Mouse (Mus musculus) lung, adult 2 months (tissue): ENCODE measurements around the gene Als2cr12. TPM values are rescaled to one million over a fixed set of nuclear protein-coding genes. Genes with fewer than 3 reads are reported as not detected.
A peak's percentile ranks its signal among the peaks of the same experiment; 100 is the strongest.
"Not testable (repeated sequence)": the region's sequence is repeated elsewhere in the genome, so short reads cannot be mapped to it uniquely, and the experiment has no call there.

ENCODE experiments used
- DNase-seq: peaks from one replicate; pipeline ENCODE4 v3.0.0; 2022
- H3K4me1 ChIP-seq: fragments of 200-500 bp; 2 replicates; pipeline ENCODE4 v1.6.1; 2011; ENCODE audit warnings: low read length; ENCODE audit not compliant: control insufficient read depth, insufficient read depth
- H3K4me3 ChIP-seq: fragments of 200-500 bp; replicated peaks from 2 replicates; pipeline ENCODE3; 2011; ENCODE audit warnings: low read depth, mild to moderate bottlenecking, control low read depth, low read length; ENCODE audit errors: extremely low read depth
- CTCF ChIP-seq: fragments of 200-500 bp; IDR thresholded peaks from 2 replicates; pipeline ENCODE4 v1.5.1; 2011; ENCODE audit warnings: mild to moderate bottlenecking, low read length, control low read depth; ENCODE audit not compliant: insufficient read depth
- POLR2A ChIP-seq: fragments of 200-500 bp; IDR thresholded peaks from 2 replicates; pipeline ENCODE4 v1.6.1; 2011; ENCODE audit warnings: low read depth, mild to moderate bottlenecking, control low read depth, low read length, borderline replicate concordance; ENCODE audit errors: extremely low read depth
- WGBS: fragments of 180-500 bp; shearing (Covaris S2); methylation state at CpG from one replicate; pipeline ENCODE4 v1.1.7; 2018; 5-methylcytosine and 5-hydroxymethylcytosine counted together
- polyA plus RNA-seq: library from polyadenylated mRNA; depleted of rRNA; stranded (reverse); fragments of >200 nt; gene quantifications from 2 replicates; pipeline ENCODE4 v1.2.3, GENCODE M21; 2012

The Als2cr12 gene
- polyA plus RNA-seq, 1 experiment: 0.14 TPM

GRCm38 (mm10) chr1:58652480-58653403 lies 43.0 kb downstream of the Als2cr12 start:
- Histone ChIP-seq H3K4me1 (peaks cover 5% of the 10 kb centered on the region), H3K4me3 (peak overlapping the region; percentile 86)
- WGBS: under 1% methylated on average over 37 of the region's 37 CpGs
- TF ChIP-seq CTCF: no peak
- TF ChIP-seq POLR2A: peak; percentile 59; the same call in 1 of the 2 replicates
- DNase-seq: peak; percentile 84

GRCm38 (mm10) chr1:58651571-58652456 lies 44.0 kb downstream of the Als2cr12 start:
- 74% methylated on average over 17 of the region's 17 CpGs for WGBS
- H3K4me1 ChIP-seq: not testable (repeated sequence)
- peak overlapping the region; percentile 86 for H3K4me3 ChIP-seq
- DNase-seq: peak; percentile 9

DNA sequence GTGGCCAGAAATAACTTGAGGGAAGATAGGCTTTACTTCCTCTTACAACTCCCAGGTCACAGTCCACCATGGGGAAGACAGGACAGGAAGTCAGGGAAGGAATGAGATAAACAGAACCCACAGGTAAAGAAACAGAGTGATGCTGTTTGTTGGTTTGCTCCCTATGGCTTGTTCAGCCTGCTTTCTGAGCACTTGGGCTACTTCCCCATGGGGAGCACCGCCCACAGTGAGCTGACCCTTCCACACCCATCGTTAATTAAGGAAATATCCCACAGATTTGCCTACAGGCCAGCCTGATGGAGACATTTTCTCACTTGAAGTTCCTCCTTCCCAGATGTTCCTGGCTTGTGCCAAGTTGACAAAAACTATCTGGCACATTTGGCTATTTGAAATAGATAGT lies 66.9 kb downstream of the Als2cr12 start:
- WGBS: 75% methylated on average over 1 of the region's 2 CpGs
- DNase-seq, H3K4me1 ChIP-seq, H3K4me3 ChIP-seq: not testable (repeated sequence)

DNA sequence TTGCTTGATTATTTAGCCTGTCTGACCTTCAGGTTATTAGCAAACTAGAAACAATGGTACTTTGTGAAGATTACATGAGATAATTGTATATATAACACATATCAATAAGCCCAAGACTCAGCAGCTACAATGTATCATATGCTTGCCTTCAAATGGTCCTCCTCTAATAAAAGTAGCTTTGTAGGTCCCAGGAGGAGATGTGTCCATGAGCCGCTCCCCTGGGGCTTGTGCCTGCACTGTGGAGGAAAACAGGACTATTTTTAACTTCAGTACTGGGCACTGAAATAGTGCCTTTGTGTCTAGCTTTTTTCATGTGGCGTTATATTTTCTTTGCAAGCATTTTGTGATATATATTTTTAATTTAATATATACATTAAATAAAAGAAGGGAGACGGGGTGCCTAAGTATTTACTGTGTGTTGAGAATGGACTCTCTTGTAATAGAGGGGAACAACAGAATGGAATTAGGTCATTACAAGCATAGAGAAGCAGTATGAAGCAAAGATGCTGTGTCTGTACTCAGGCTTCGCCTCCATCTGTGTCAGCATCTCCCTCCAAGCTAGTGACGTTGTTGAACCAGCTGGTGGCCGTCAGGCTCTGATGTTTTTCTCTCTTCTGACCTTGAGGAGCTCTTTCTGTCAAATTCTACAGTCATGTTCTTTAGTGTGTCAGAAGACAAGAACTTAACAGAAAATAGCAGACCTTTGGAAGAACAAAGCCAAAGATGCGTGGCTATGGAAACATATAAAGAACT lies 73.6 kb downstream of the Als2cr12 start:
- WGBS: 55% methylated on average over 7 of the region's 7 CpGs
- TF ChIP-seq POLR2A (no peak), CTCF (no peak)
- Histone ChIP-seq H3K4me3 (no peak overlapping the region), H3K4me1 (no peaks in the 10 kb centered on the region)
- no peak for DNase-seq

- DNase-seq: no peak
- H3K4me3 ChIP-seq: no peak overlapping the region
- TF ChIP-seq CTCF (no peak), POLR2A (no peak)
- WGBS: 78% methylated on average over 3 of the region's 3 CpGs
- no peaks in the 10 kb centered on the region; the same call in 1 of the 2 replicates for H3K4me1 ChIP-seq
Observed at GRCm38 (mm10) chr1:58621251-58621650, 74.5 kb downstream of the Als2cr12 start.

DNA sequence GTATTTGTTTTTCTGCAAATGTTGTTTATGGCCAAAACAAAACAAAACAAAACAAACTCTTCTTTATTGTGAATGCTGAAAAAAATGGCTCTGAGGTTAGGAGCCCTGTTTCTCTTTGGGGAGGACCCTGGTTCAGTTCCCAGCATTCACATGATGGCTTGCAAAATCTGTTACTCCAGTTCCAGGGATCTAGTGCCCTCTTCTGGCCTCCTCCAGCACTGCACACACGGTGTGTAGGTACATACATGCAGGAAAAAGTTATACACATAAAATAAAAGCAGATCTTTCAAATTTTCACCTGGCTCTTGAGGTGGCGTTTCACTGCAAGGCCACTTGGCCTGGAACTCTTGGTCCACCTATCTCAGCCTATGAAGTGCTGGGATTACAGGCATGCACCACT lies 77.0 kb downstream of the Als2cr12 start:
- TF ChIP-seq CTCF: no peak
- no peak for TF ChIP-seq POLR2A
- H3K4me3 ChIP-seq: no peak overlapping the region
- no peak for DNase-seq
- WGBS: 86% methylated on average over 2 of the region's 2 CpGs
- peaks cover 2% of the 10 kb centered on the region for H3K4me1 ChIP-seq

GRCm38 (mm10) chr1:58617978-58618668 lies 77.7 kb downstream of the Als2cr12 start:
- DNase-seq: no peak
- Histone ChIP-seq H3K4me3 (no peak overlapping the region), H3K4me1 (peaks cover 2% of the 10 kb centered on the region)
- 68% methylated on average over 6 of the region's 6 CpGs for WGBS
- TF ChIP-seq POLR2A: no peak
- TF ChIP-seq CTCF: no peak

GRCm38 (mm10) chr1:58617076-58617475 lies 78.7 kb downstream of the Als2cr12 start:
- TF ChIP-seq CTCF (no peak), POLR2A (no peak)
- no peak for DNase-seq
- Histone ChIP-seq H3K4me3 (no peak overlapping the region), H3K4me1 (peaks cover 2% of the 10 kb centered on the region)
- WGBS: 63% methylated on average over 5 of the region's 5 CpGs

DNA sequence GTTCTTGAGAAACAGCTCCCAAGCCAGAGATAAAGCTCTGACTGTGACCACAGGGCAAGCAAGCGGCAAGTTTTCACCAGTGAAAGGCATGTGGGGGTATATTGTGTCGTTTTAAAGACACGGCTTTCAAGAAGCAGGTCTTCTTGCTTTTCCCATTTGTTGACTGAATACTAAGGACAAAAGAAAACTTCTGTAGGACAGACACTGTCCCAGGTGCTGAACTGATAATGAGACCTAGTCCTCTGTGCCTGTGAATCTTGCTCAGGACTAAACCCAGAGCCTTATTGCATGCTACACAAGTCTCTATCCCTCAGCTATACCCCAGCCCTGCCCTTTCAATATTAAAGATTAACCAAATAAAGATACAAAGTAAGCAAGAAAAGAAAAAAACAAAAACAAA lies 79.6 kb downstream of the Als2cr12 start:
- no peak for TF ChIP-seq CTCF
- TF ChIP-seq POLR2A: no peak
- WGBS: 70% methylated on average over 3 of the region's 3 CpGs
- no peak for DNase-seq
- H3K4me3 ChIP-seq: no peak overlapping the region
- peaks cover 2% of the 10 kb centered on the region for H3K4me1 ChIP-seq
